Mouse (Mus musculus) urinary bladder, postnatal 4 days (tissue): ENCODE measurements at regions not wholly inside any gene's neighbourhood (a gene's known extent, or its start where the extent isn't known, plus 50 kb on each side); places are given as distances from the start of the nearest gene placed in this dataset.
A peak's percentile ranks its signal among the peaks of the same experiment; 100 is the strongest.
"Not testable (repeated sequence)": the region's sequence is repeated elsewhere in the genome, so short reads cannot be mapped to it uniquely, and the experiment has no call there.

ENCODE experiments used
- DNase-seq, 2 experiments: peaks; one replicate each; pipeline ENCODE4 v3.0.0; 2021 to 2022; ENCODE audit warnings: low spot score in 2 of 2

DNA sequence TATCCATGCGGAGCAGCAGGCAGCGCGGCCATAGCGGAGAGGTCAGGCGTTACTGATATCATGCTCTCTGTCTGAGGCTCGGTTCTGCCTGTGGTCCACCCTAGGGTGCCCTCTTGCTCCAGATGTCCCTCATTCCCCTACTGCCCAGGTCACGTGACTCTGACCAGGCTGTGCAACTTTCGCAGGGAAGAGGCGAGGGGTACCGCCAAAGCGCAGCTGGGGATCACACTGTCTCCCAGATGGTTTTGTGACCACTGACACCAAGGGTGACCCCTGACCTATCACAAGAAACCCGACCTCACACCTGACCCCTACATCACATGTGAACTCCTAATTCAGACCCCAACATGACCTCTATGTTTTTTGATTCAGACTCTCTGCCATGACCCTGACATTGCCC is 50.8 kb downstream of the Gm10139 start:
- peak in 1 of 2 experiments; percentile 58 for DNase-seq

DNA sequence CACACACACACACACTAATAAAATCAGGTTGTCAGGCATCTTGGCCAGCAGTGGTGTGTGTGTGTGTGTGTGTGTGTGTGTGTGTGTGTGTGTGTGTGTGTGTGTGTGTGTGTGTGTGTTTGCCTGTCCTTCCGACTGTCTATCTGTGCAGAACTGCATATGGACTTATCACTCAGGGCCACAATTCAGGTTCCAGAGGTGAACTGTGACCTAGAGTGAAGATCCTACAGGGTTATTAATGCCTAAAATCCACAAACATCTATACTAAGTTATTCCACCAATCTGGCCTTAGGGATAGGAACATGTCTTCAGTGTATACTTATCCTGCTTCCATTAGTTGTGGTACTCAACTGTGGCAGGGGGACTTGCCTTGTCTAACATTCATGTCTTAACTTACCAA is 73.8 kb downstream of the Gm10139 start:
- DNase-seq: not testable (repeated sequence)

DNA sequence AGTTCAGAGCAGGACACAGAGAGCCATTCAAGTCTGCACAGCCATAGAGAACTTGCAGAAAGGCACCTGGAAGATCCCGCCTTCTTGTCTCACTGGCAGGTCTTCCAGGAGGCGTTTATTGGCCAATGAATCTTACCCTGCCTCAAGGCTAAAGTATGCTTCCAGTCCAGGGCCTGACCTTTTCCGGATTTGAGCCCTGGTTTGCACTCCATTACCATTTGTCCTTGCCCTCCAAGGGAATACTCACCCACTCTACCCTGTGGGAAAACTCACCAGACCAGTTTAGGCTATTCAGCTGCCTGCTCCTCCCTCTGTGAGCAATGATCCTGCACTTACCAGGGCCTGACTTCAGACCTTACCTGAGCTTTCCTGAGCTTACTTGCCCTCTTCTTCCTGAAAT is 107.7 kb downstream of the Gm10139 start:
- not testable (repeated sequence) for DNase-seq

DNA sequence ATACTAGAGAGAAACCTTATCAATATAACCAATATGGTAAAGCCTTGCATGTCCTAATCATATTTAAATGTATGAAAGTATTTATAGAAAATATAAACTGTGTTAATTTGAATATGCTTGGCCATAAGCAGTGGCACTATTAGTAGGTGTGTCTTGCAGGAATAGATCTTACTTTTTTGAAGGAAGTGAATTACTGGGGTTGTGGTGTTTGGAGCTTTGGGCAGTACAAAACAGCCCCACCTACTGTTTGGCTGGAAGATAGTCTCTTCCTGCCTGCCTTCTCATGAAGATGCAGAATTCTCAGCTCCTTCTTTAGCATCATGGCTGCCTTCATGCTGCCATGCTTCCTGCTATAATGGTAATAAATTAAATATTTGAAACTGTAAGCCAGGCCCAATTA is 137.8 kb downstream of the Gm10139 start:
- DNase-seq: not testable (repeated sequence)

DNA sequence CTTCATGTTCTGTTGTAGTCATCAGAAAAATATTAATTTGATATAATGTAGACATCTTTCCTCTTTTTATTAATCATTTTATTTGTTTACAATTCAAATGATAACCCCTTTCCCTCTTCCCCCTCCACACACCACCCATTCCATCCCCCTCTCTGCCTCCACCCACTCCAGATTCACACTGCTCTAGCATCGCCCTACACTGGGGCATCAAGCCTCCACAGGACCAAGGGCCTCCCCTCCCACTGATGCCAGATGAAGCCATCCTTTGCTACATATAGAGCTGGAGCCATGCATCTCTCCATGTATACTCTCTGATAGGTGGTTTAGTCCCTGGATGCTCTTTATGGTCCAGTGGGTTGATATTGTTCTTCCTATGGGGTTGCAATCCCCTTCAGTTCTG is 147.4 kb downstream of the Gm10139 start:
- not testable (repeated sequence) for DNase-seq
